Mouse (Mus musculus) NIH3T3 (cell line): Measurements from ENCODE around the gene Gpd1l.
"Not testable (repeated sequence)": the region's sequence is repeated elsewhere in the genome, so short reads cannot be mapped to it uniquely, and the experiment has no call there.

Experiments used
- DNase-seq: peaks from one replicate; pipeline ENCODE4 v3.0.0-alpha.2; 2012; ENCODE audit warnings: low read depth

Gpd1l gene

DNA sequence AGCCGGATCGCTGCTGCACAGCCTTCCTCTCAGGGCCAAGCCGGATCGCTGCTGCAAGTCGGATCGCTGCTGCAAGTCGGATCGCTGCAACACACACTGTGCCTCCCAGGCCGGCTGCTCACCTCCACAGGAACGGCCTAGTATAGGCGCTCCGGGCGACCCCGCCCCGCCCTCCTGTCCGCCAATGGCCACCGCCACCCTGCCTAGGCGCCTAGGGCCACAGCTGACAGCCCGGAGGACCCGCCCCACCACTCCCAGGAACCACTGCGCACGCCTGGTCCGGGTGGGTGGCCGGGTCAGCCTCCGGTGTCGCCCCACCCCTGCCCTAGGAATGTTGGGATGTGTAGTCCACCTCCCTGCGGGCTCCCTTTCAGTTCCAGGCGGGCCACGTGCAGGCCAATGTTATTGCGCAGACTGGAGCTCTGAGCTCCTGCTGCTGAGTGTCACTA, at the start of gene Gpd1l:
Gene Gpd1l, minus strand, starts transcription at position 265 of the 449 bp plus-strand sequence.
- peak; percentile 92 for DNase-seq

DNA sequence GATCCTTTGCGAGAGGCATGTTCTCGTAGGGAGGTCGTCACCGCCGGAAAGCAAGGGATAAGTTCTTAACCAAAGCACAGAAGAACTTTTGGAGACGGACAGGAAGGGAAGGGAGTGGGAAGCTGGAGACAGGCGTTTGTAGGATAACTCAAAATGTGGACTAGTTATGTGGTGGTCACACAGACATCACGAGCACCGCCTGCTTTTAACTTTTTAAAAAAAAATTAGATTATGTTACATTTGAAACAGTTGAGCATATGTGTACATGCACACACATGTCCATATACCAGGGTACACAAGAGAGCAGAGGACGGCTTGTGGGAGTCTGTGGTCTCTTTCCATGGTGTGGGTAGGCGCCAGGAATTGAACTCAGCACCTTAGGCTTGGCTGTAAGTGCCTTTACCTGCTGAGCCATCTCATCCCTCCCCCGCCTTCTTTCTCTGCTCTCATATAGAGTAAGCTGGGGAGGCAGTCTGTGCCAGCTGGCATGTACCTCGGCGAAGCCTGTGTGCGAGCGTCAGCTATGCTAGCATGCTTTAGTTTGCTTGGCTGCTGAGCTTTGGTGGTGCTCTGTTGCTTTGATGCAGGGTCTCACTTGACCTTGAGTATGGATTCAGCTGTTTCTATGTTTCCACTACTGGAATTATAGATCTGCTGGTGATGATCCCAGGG, 49.0 kb upstream of the Gpd1l start, which contains the start of gene Rps27rt:
Gene Rps27rt, minus strand, starts transcription at position 51 of the 672 bp plus-strand sequence.
- no peak for DNase-seq

GRCm38 (mm10) chr9:114979969-114980368, 46.2 kb upstream of the Gpd1l start:
- DNase-seq: no peak

- DNase-seq: peak; percentile 81
These were observed 44.7 kb upstream of the Gpd1l start, which contains the start of gene Osbpl10 for GRCm38 (mm10) chr9:114978281-114979111. Osbpl10 (plus strand) TSS chr9:114978569.

- DNase-seq: no peak
These were observed 43.9 kb upstream of the Gpd1l start for GRCm38 (mm10) chr9:114977461-114978280.

GRCm38 (mm10) chr9:114966286-114966685, 32.5 kb upstream of the Gpd1l start:
- DNase-seq: not testable (repeated sequence)

- DNase-seq: no peak
These were observed 30.3 kb upstream of the Gpd1l start for GRCm38 (mm10) chr9:114964093-114964492.

DNA sequence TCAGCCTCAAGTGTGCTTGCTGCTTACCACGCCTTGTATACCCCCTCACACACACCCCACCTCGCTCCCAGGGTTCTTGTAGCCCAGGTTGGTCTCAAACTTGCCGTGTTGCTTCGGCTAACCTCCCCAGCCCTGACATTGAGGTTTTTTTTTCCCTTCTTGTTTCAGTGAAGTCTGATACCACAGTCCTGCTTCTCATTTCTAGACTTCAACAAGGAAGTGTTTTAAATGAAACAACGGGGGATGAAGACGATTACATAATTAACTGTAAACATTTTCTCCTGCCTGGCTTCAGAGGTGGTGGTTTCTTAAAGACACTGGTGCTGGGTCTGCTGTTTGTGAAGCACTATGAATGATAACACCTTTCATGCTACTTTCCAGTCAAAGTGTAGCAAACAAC, 27.1 kb upstream of the Gpd1l start:
- no peak for DNase-seq

DNA sequence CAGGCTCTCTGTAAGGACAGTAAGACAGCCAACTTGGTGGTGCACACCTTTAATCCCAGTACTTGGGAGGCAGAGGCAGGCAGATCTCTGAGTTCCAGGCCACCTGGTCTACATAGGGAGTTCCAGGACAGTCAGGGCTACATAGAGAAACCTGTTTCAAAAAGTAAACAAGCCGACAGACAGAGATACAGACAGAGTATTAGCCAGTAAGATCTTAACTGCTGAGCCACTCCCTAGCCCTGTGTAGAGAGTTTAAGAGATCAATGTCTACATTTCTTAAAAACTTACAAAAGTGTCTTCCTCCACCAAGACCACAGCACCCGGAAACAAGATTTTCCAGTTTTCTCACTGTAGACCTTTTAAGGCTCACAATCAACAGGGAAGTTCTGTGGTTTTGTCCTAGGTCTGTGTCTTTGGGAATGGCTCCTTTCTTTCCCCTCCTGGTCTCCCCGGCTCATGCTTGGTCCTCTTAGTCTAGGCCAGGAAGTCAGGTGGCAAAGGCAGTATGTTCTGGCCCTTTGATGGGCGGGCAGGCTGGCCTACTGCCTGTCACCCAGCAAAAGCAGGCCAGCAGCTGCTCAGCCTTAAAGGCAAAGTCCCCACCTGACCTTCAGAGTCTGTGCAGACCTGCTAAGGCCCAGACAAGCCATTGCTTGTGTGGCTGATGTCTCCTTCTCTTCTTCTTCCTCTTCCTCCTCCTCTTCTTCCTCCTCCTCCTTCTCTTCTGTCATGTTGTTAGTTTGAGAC, 26.4 kb upstream of the Gpd1l start:
- DNase-seq: no peak

- peak; percentile 76 for DNase-seq
These were observed 23.2 kb upstream of the Gpd1l start for GRCm38 (mm10) chr9:114956945-114957344.

DNA sequence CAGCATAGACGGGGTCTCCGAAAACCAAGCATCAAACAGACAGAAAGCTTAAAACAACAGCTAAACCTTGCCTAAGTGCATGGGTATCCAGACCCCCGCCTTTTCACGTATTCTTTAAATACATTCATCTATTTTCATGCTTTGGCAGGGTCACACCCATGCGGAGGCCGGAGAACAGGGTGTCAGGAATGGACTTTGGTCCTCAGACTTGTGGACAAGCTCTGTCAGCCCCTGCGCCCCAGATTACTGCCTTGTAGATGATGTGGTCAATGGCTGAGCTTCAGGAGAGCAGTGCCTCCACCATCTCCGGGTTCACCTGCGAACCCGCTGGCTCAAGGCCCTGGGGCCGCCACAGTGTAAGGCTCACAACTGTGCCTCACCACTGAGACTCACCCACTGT, 21.6 kb upstream of the Gpd1l start:
- DNase-seq: no peak

DNA sequence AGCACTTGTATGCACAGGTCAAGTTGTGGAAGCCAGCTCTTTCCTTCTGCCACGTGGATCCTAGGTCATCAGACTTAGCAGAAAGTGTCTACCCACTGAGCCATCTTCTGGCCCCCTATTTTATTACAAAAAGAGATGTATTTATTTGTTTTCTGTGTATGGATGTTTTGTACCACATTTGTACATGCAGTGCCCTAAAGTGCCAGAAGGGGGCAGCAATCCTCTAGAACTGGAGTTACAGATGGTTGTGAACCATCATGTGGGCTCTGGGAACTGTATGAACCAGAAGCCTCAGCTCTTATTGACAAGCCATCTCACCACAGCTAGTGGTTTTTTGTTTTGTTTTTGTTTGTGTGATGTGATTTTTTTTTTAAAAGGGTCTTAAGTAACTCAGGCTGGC, 19.1 kb upstream of the Gpd1l start:
- no peak for DNase-seq

DNA sequence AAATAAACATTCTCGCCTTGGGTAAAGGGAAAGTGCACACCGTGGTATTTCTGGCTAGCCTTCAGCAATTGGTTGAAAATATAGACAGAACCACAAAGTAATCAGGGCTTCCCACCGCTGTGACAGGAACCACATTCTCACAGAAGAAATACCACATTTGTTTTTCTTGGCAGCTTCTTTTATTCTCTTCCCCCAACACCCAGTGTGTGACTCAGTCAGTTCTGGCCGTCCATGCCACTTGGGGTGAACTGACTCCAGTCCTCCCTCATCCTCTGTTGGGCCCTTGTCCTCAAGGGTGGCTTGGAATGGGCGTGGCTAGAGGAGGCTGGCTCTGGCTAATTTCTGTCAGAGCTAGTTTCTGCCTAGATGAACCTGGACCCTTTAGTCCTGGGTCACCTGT, 14.6 kb upstream of the Gpd1l start:
- DNase-seq: peak; percentile 73

- DNase-seq: peak; percentile 21
These were observed 11.8 kb upstream of the Gpd1l start for GRCm38 (mm10) chr9:114945576-114945975.

DNA sequence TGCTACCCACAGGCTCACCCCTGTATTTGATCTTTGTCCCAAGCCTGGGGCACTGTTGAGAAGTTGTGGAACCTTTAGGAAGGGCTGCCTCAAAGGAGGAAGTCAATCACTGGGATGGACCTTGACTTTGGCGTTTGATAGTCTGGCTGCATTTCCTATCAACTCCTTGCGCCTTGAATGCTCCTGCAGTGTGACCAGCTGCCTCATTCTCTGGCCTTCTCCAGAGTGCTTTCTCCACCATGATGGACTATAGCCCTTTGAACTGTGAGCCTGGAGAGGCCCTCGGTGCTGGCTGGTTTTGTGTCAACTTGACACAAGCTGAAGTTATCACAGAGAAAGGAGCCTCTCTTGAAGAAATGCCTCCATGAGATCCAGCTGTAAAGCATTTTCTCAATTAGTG, 10.9 kb upstream of the Gpd1l start:
- DNase-seq: no peak

- DNase-seq: no peak
These were observed 2.9 kb upstream of the Gpd1l start for GRCm38 (mm10) chr9:114936687-114937086.

GRCm38 (mm10) chr9:114935321-114935720, 1.5 kb upstream of the Gpd1l start:
- DNase-seq: no peak

DNA sequence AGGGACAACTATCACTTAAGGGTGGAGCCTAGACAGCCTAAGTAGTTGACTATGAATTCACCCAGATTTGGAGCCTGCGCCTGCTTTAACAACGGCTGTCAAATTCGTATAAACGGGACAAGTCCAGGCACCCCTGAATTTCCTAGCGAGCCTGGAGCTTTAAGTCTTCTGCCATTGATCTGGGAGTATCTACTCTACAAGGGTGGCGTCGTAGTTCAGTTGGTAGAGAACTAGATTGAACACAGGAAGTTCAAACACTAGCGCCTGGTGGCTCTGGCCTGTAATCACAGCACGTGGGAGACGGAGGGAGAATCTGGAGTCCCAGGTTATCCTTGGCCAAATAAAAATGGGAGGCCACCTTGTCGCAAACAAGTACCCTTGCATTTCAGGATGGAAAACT, 444 bp upstream of the Gpd1l start:
- DNase-seq: no peak

DNA sequence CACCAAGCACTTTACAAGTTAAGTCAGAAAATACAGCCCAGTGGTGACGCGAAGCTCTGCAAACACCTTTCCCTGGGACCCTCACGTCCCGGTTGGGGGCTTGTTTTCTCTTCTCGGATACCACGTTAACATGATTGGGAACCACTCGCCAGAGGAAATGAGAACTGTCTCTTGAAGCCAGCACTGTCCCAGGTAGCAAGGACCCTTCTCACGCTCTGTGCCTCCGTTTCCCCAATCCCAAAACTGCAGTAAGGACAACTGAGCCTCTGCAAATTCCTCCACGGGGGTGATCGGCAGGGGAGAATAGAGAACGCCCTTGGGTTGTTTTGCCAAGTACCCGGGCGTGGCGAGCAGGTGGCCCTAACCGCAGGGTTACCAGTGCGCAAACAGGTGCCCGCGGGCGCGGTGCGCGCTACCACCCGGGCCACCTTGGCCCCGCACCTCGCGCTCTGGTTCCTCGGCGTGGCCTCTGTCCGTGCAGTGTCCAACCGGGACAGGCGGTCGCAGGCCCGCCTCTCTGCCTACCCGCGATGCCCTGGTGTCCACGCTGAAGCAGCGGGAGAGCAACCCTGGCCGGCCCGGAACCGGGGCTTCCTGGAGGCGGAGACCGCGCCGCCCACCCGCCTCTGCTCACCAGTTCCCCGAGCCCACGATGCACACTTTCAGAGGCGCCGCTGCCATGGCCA, 607 bp downstream of the Gpd1l start:
- no peak for DNase-seq

GRCm38 (mm10) chr9:114932607-114933006, 1.2 kb downstream of the Gpd1l start:
- no peak for DNase-seq
